Mouse (Mus musculus) cerebellum, adult 2 months (tissue): ENCODE data around the gene Rnd2.
"Not testable (repeated sequence)": the region's sequence is repeated elsewhere in the genome, so short reads cannot be mapped to it uniquely, and the experiment has no call there.

Experiments
- CTCF ChIP-seq: fragments of 200-500 bp; IDR thresholded peaks from 2 replicates; pipeline ENCODE4 v1.5.1; 2011; ENCODE audit warnings: low read depth, mild to moderate bottlenecking, control low read depth, low read length, moderate library complexity, borderline replicate concordance; ENCODE audit not compliant: insufficient read depth
- POLR2A ChIP-seq: fragments of 200-500 bp; IDR thresholded peaks from 2 replicates; pipeline ENCODE4 v1.6.1; 2011; ENCODE audit warnings: low read length, control low read depth, borderline replicate concordance; ENCODE audit not compliant: insufficient read depth

DNA sequence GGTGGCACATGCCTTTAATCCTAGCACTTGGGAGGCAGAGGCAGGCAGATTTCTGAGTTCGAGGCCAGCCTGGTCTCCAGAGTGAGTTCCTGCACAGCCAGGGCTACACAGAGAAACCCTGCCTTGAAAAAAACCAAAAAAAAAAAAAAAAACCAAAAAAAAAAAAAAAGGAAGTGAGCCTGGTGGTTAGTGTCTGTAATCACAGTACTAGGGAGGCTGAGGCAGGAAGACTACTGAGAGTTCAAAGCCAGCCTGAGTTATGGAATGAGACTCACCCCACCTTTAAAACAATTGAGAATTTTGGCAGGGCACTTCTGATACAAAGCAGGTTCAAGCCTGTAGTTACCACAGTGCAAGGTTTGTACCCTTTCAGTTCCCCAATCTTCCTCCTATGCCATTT lies 8.9 kb downstream of the Rnd2 start:
- TF ChIP-seq CTCF, POLR2A: not testable (repeated sequence)
